Mouse (Mus musculus): ENCODE results near the gene Gm12184. TPM values are rescaled to one million over a fixed set of nuclear protein-coding genes. Genes with fewer than 3 reads are reported as not detected.

Gm12184 gene
- polyA plus RNA-seq, 1 experiment from 2014 or later, result 5.0 TPM

DNA sequence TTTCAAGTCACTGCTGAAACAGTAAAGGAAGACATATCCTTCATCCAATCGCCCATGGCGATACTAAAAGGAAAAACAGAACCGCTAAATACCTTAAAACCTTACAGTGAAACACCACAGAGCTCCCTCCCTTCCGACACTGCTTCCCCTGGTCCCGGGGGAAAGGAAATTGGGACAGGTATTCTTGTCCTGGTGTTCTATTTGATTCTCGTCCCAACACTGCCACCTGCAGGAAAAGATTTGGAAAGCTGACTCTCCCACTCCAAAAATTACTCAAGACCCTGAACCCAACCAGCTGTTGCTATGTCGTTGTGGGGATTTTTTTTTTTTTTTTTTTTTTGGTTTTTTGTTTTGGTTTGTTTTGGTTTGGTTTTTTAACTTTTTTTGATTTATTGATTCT is 51.0 kb downstream of the Gm12184 start:
- no peaks in the 10 kb centered on the region for H3K9me3 ChIP-seq (replicated peaks)
- no peak overlapping the region for H3K9ac ChIP-seq
- no peak overlapping the region for H3K27ac ChIP-seq
- peaks cover 10% of the 10 kb centered on the region for H3K4me1 ChIP-seq
- H3K27me3 ChIP-seq (replicated peaks), result no peaks in the 10 kb centered on the region
- no peak for ATAC-seq
- no peak overlapping the region; the same call in 1 of the 2 replicates for H3K4me2 ChIP-seq
- H3K4me3 ChIP-seq, result no peak overlapping the region
- H3K36me3 ChIP-seq, result no peaks in the 10 kb centered on the region
- WGBS (ENCODE audit: insufficient replicate concordance), result 3% methylated on average over 7 of the region's 7 CpGs

Other genes starting within 250 kb of the Gm12184 start
- 735 and 768 TPM in 2 replicates for gene Rack1, start 26.3 kb downstream of the Gm12184 start, polyA plus RNA-seq (2016; fragmentation: Nextera tagmentation; extraction: Ambion mirVana)
- 2.1 and 2.3 TPM in 2 replicates for gene Trim41, start 9.3 kb downstream of the Gm12184 start, polyA plus RNA-seq (2016; fragmentation: Nextera tagmentation; extraction: Ambion mirVana)
- gene Trim7, start 515 bp downstream of the Gm12184 start, polyA plus RNA-seq (2016; fragmentation: Nextera tagmentation; extraction: Ambion mirVana), result not detected in 2 replicates
- gene Irgm1, start 45.0 kb upstream of the Gm12184 start, polyA plus RNA-seq (2016; fragmentation: Nextera tagmentation; extraction: Ambion mirVana), result 16.3 and 16.5 TPM in 2 replicates
- 0.19 and 0.33 TPM in 2 replicates for gene Gm5431, start 75.6 kb upstream of the Gm12184 start, polyA plus RNA-seq (2016; fragmentation: Nextera tagmentation; extraction: Ambion mirVana)
- gene Psme2b, start 119.5 kb upstream of the Gm12184 start, polyA plus RNA-seq (2016; fragmentation: Nextera tagmentation; extraction: Ambion mirVana), result 1.2 and 2.2 TPM in 2 replicates
- 0.07 TPM in 1 of 2 replicates, not detected in the other for gene Olfr56, start 152.2 kb upstream of the Gm12184 start, polyA plus RNA-seq (2016; fragmentation: Nextera tagmentation; extraction: Ambion mirVana)
- 0.50 and 0.89 TPM in 2 replicates for gene 9930111J21Rik1, start 152.7 kb upstream of the Gm12184 start, polyA plus RNA-seq (2016; fragmentation: Nextera tagmentation; extraction: Ambion mirVana)
- 0.02 TPM in 1 of 2 replicates, not detected in the other for gene Gm12185, start 165.6 kb upstream of the Gm12184 start, polyA plus RNA-seq (2016; fragmentation: Nextera tagmentation; extraction: Ambion mirVana)
- 0.07 and 0.11 TPM in 2 replicates for gene Tgtp1, start 167.5 kb upstream of the Gm12184 start, polyA plus RNA-seq (2016; fragmentation: Nextera tagmentation; extraction: Ambion mirVana)
- 0.71 and 0.88 TPM in 2 replicates for gene 9930111J21Rik2, start 224.6 kb upstream of the Gm12184 start, polyA plus RNA-seq (2016; fragmentation: Nextera tagmentation; extraction: Ambion mirVana)
- gene Tgtp2, start 237.6 kb upstream of the Gm12184 start, polyA plus RNA-seq (2016; fragmentation: Nextera tagmentation; extraction: Ambion mirVana), result 0.12 and 0.15 TPM in 2 replicates
- gene Ifi47, start 249.9 kb upstream of the Gm12184 start, polyA plus RNA-seq (2016; fragmentation: Nextera tagmentation; extraction: Ambion mirVana), result 7.0 and 7.2 TPM in 2 replicates

All from liver, embryonic 12.5 days (tissue).